Mouse (Mus musculus) CH12.LX (cell line): ENCODE measurements around the gene Krt20. TPM values are rescaled to one million over a fixed set of nuclear protein-coding genes. Genes with fewer than 3 reads are reported as not detected.

Source experiments
- DNase-seq: peaks from one replicate; pipeline ENCODE4 v3.0.0-alpha.2; 2013; ENCODE audit errors: extremely low read depth
- H3K27ac ChIP-seq: 2 replicates; pipeline ENCODE4 v1.5.1; 2012; ENCODE audit warnings: low read depth, mild to moderate bottlenecking, control low read depth, moderate library complexity; ENCODE audit not compliant: insufficient read depth
- H3K27me3 ChIP-seq: replicated peaks from 2 replicates; pipeline ENCODE3; 2012; ENCODE audit warnings: inconsistent platforms
- H3K36me3 ChIP-seq, 2 experiments: replicated peaks in 1 of 2; 2 replicates each; pipeline versions ENCODE3 to v1.6.1; 2012; ENCODE audit warnings: inconsistent platforms in 1 of 2, low read length in 1 of 2, mild to moderate bottlenecking in 1 of 2, mixed read lengths in 1 of 2, moderate library complexity in 1 of 2; ENCODE audit not compliant: control insufficient read depth in 1 of 2, insufficient read depth in 1 of 2
- H3K4me1 ChIP-seq, 2 experiments: 2 replicates each; pipeline ENCODE4 v1.6.1; 2012; ENCODE audit warnings: inconsistent platforms in 1 of 2, moderate library complexity in 1 of 2; ENCODE audit not compliant: insufficient read depth in 2 of 2, control insufficient read depth in 1 of 2
- H3K4me2 ChIP-seq: 2 replicates; pipeline ENCODE4 v1.6.1; 2012; ENCODE audit warnings: low read depth, mild to moderate bottlenecking, control low read depth; ENCODE audit not compliant: poor library complexity, insufficient read depth, severe bottlenecking
- H3K4me3 ChIP-seq, 3 experiments: fragments of 150-350 bp in 1 of 3; sonication (generic) in 1 of 3; replicated peaks in 1 of 3; 2 replicates each; pipeline versions ENCODE3 to v1.5.1; 2011 to 2012; ENCODE audit warnings: low read depth in 2 of 3, low read length in 2 of 3, mild to moderate bottlenecking in 2 of 3, moderate library complexity in 2 of 3, control low read depth in 1 of 3, improper control_type of control experiment in 1 of 3, inconsistent platforms in 1 of 3, mixed read lengths in 1 of 3; ENCODE audit not compliant: poor library complexity in 1 of 3
- H3K79me2 ChIP-seq: replicated peaks from 2 replicates; pipeline ENCODE4 v1.6.1; 2012; ENCODE audit warnings: mild to moderate bottlenecking, moderate library complexity; ENCODE audit not compliant: control insufficient read depth, poor library complexity, insufficient read depth, severe bottlenecking; ENCODE audit errors: extremely low read depth
- H3K9ac ChIP-seq: 2 replicates; pipeline ENCODE4 v1.6.1; 2012; ENCODE audit warnings: low read depth, mild to moderate bottlenecking, control low read depth, moderate library complexity; ENCODE audit not compliant: insufficient read depth
- H3K9me3 ChIP-seq: replicated peaks from 2 replicates; pipeline ENCODE3; 2012; ENCODE audit warnings: low read length, inconsistent platforms, mixed read lengths
- CHD1 ChIP-seq: IDR thresholded peaks from 2 replicates; pipeline ENCODE4 v1.6.1; 2012; ENCODE audit warnings: low read depth, low read length, improper control_type of control experiment, inconsistent platforms
- CHD2 ChIP-seq: IDR thresholded peaks from 2 replicates; pipeline ENCODE4 v1.6.1; 2011; ENCODE audit warnings: low read length, improper control_type of control experiment
- E2F4 ChIP-seq: IDR thresholded peaks from 2 replicates; pipeline ENCODE4 v1.6.1; 2011; ENCODE audit warnings: low read depth, low read length, improper control_type of control experiment; ENCODE audit not compliant: insufficient replicate concordance
- ELF1 ChIP-seq: IDR thresholded peaks from 2 replicates; pipeline ENCODE4 v1.6.1; 2014; ENCODE audit warnings: low read depth, mild to moderate bottlenecking, inconsistent platforms, low read length, improper control_type of control experiment
- HCFC1 ChIP-seq: IDR thresholded peaks from 2 replicates; pipeline ENCODE4 v1.6.1; 2012; ENCODE audit warnings: low read depth, mild to moderate bottlenecking, inconsistent platforms, low read length, improper control_type of control experiment
- IRF4 ChIP-seq: IDR thresholded peaks from 2 replicates; pipeline ENCODE4 v1.6.1; 2014; ENCODE audit warnings: low read depth, mild to moderate bottlenecking, inconsistent platforms, low read length, improper control_type of control experiment
- JUND ChIP-seq: conservative IDR thresholded peaks from 2 replicates; pipeline ENCODE4 v1.6.1; 2011; ENCODE audit warnings: low read depth, low read length, improper control_type of control experiment
- MAX ChIP-seq: IDR thresholded peaks from 2 replicates; pipeline ENCODE4 v1.6.1; 2011; ENCODE audit warnings: low read length, improper control_type of control experiment
- MEF2A ChIP-seq: IDR thresholded peaks from 2 replicates; pipeline ENCODE4 v1.6.1; 2014; ENCODE audit warnings: low read depth, mild to moderate bottlenecking, inconsistent platforms, low read length, improper control_type of control experiment, borderline replicate concordance
- NELFE ChIP-seq: IDR thresholded peaks from 2 replicates; pipeline ENCODE4 v1.6.1; 2011; ENCODE audit warnings: low read depth, low read length, improper control_type of control experiment
- PAX5 ChIP-seq: IDR thresholded peaks from 2 replicates; pipeline ENCODE4 v1.6.1; 2012; ENCODE audit warnings: low read length, inconsistent platforms, mixed read lengths
- POLR2A ChIP-seq: IDR thresholded peaks from 2 replicates; pipeline ENCODE4 v1.6.1; 2011; ENCODE audit warnings: low read depth, mild to moderate bottlenecking, improper control_type of control experiment, low read length
- RAD21 ChIP-seq: IDR thresholded peaks from 2 replicates; pipeline ENCODE4 v1.6.1; 2011; ENCODE audit warnings: low read depth, mild to moderate bottlenecking, low read length, improper control_type of control experiment, moderate library complexity
- SIN3A ChIP-seq: IDR thresholded peaks from 2 replicates; pipeline ENCODE4 v1.6.1; 2012; ENCODE audit warnings: low read length, improper control_type of control experiment, inconsistent platforms
- TBP ChIP-seq: conservative IDR thresholded peaks from 2 replicates; pipeline ENCODE4 v1.6.1; 2011; ENCODE audit warnings: low read depth, low read length, improper control_type of control experiment
- TCF12 ChIP-seq: IDR thresholded peaks from 2 replicates; pipeline ENCODE4 v1.6.1; 2014; ENCODE audit warnings: low read depth, mild to moderate bottlenecking, inconsistent platforms, low read length, improper control_type of control experiment
- UBTF ChIP-seq: IDR thresholded peaks from 2 replicates; pipeline ENCODE4 v1.6.1; 2012; ENCODE audit warnings: low read depth, mild to moderate bottlenecking, inconsistent platforms, low read length, improper control_type of control experiment, moderate library complexity
- USF1 ChIP-seq: IDR thresholded peaks from 2 replicates; pipeline ENCODE4 v1.6.1; 2014; ENCODE audit warnings: low read depth, mild to moderate bottlenecking, inconsistent platforms, low read length, improper control_type of control experiment
- ZC3H11A ChIP-seq: IDR thresholded peaks from 2 replicates; pipeline ENCODE4 v1.6.1; 2012; ENCODE audit warnings: low read depth, mild to moderate bottlenecking, inconsistent platforms, low read length, improper control_type of control experiment
- ZKSCAN1 ChIP-seq: IDR thresholded peaks from 2 replicates; pipeline ENCODE4 v1.6.1; 2012; ENCODE audit warnings: low read depth, inconsistent platforms, low read length, improper control_type of control experiment, borderline replicate concordance
- ZNF384 ChIP-seq: IDR thresholded peaks from 2 replicates; pipeline ENCODE4 v1.6.1; 2012; ENCODE audit warnings: low read depth, low read length, improper control_type of control experiment, inconsistent platforms
- dilution Hi-C: fragments of 300-500 bp; cut with MboI; formaldehyde crosslinking; loops from 2 replicates; pipeline ENCODE4 v1.14.3; 2020; ENCODE audit warnings: low sequenced_read_pairs; ENCODE audit not compliant: extremely low pct_unique_long_range_greater_than_20kb, extremely low pct_ligation_motif_present
- in situ Hi-C: fragments of 300-500 bp; cut with MboI; formaldehyde crosslinking; loops from 3 replicates; pipeline ENCODE4 v1.14.3; 2019; ENCODE audit warnings: low sequenced_read_pairs, low pct_ligation_motif_present, low pct_unique_long_range_greater_than_20kb, mixed read lengths
- polyA plus RNA-seq: library from polyadenylated mRNA; unstranded; fragments of >175 nt; gene quantifications from 2 replicates; pipeline ENCODE4 v1.2.1, GENCODE M21; 2012; ENCODE audit warnings: low read depth; ENCODE audit not compliant: insufficient read length
- total RNA-seq, 2 experiments: library from RNA; depleted of rRNA; stranded (reverse); fragments of 300-350 nt in 1 of 2; fragments of >200 nt in 1 of 2; gene quantifications; 2 replicates each; pipeline ENCODE4 v1.2.3; 2012 to 2014

Gene Krt20
- not detected in 2 replicates for total RNA-seq (2012; rRNA removed)
- not detected in 2 replicates for total RNA-seq (2014; rRNA removed)
- polyA plus RNA-seq, result not detected in 2 replicates

- no peak within 1 kb of the TSS for H3K4me3 ChIP-seq
- no peaks in the 10 kb centered on the region for H3K9me3 ChIP-seq
- no peak within 1 kb of the TSS for H3K27ac ChIP-seq
- no peak within 1 kb of the TSS for H3K9ac ChIP-seq
- no peak for DNase-seq
- H3K4me2 ChIP-seq, result no peak within 1 kb of the TSS
- in situ Hi-C loops, result no loop called here
- TF ChIP-seq RAD21 (no peak), CHD1 (no peak), TBP (no peak), JUND (no peak), MEF2A (no peak), MAX (no peak), IRF4 (no peak)
- TF ChIP-seq, all 38 proteins: peak for 0
- H3K79me2 ChIP-seq, result no peaks in the 10 kb centered on the region
- dilution Hi-C loops, result no loop called here
- H3K27me3 ChIP-seq, result peaks cover 80% of the 10 kb centered on the region
- H3K36me3 ChIP-seq, result no peaks in the 10 kb centered on the region
- H3K4me1 ChIP-seq, result no peaks in the 10 kb centered on the region
Observed at GRCm38 (mm10) chr11:99437972-99438371, at the start of gene Krt20. Krt20 (minus strand) TSS chr11:99438150.

DNA sequence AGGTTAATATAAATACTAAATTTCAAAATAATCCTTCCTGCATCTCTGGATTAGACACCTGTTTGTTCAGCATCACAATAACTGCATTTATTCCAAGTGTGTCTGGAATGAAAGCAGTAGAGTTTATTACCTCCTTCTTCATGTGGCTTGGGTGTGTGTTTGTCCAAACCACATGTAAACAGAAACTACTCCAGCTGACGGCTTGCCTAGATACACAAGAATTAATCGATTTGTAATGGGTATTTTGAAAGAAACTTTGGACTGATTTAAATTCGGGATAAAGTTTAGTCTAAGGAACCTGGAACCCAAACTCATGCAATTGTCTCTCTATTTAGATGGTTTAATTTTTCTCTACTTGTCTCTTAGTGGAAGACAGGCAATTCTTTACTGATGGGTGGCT is 37.0 kb upstream of the Krt20 start:
- dilution Hi-C loops, result no loop called here
- TF ChIP-seq TCF12, result no peak
- TF ChIP-seq ELF1, result no peak
- no peak for TF ChIP-seq E2F4
- TF ChIP-seq ZKSCAN1, result no peak
- TF ChIP-seq USF1, result no peak
- TF ChIP-seq CHD2, result no peak
- no peak for TF ChIP-seq TBP
- no peak for TF ChIP-seq MEF2A
- TF ChIP-seq IRF4, result no peak
- TF ChIP-seq UBTF, result no peak
- TF ChIP-seq PAX5, result no peak
- no peak for TF ChIP-seq HCFC1
- no peak for TF ChIP-seq SIN3A
- TF ChIP-seq ZNF384, result no peak
- no peak for TF ChIP-seq POLR2A
- no peak for TF ChIP-seq NELFE
- no peak for TF ChIP-seq ZC3H11A

More for the DNA sequence above, 37.0 kb upstream of the Krt20 start:
- H3K27ac ChIP-seq, result no peak overlapping the region
- in situ Hi-C loops, result no loop called here
- no peak for DNase-seq
- no peak overlapping the region for H3K4me2 ChIP-seq
- H3K4me3 ChIP-seq, result no peak overlapping the region
- no peak overlapping the region for H3K9ac ChIP-seq
- peaks cover 89% of the 10 kb centered on the region for H3K27me3 ChIP-seq
- H3K9me3 ChIP-seq, result no peaks in the 10 kb centered on the region
- no peaks in the 10 kb centered on the region for H3K36me3 ChIP-seq
- H3K4me1 ChIP-seq, result no peaks in the 10 kb centered on the region
- no peaks in the 10 kb centered on the region for H3K79me2 ChIP-seq
